Mouse (Mus musculus): ENCODE results near the gene Trank1. TPM values are rescaled to one million over a fixed set of nuclear protein-coding genes. Genes with fewer than 3 reads are reported as not detected.

Trank1 gene
- polyA plus RNA-seq, 1 experiment: 0.02 TPM

- WGBS: 84% methylated on average over 7 of the region's 7 CpGs
- no peak for DNase-seq (ENCODE audit: low read depth, low spot score)
These were observed 52.1 kb downstream of the Trank1 start for GRCm38 (mm10) chr9:111363656-111364055.

GRCm38 (mm10) chr9:111367713-111368112 lies 56.2 kb downstream of the Trank1 start:
- 47% methylated on average over 2 of the region's 2 CpGs for WGBS
- no peak for DNase-seq (ENCODE audit: low read depth, low spot score)

- WGBS: 40% methylated on average over 3 of the region's 3 CpGs
- no peak for DNase-seq (ENCODE audit: low read depth, low spot score)
These were observed 60.5 kb downstream of the Trank1 start for GRCm38 (mm10) chr9:111372079-111372478.

- no peak for DNase-seq (ENCODE audit: low read depth, low spot score)
- WGBS: 70% methylated on average over 6 of the region's 6 CpGs
These were observed 66.3 kb downstream of the Trank1 start for GRCm38 (mm10) chr9:111377868-111378267.

GRCm38 (mm10) chr9:111381056-111382025 lies 69.8 kb downstream of the Trank1 start:
- DNase-seq (ENCODE audit: low read depth, low spot score): no peak
- 87% methylated on average over 9 of the region's 9 CpGs for WGBS

- 67% methylated on average over 6 of the region's 6 CpGs for WGBS
- no peak for DNase-seq (ENCODE audit: low read depth, low spot score)
These were observed 70.9 kb downstream of the Trank1 start for GRCm38 (mm10) chr9:111382469-111382868.

- 81% methylated on average over 3 of the region's 3 CpGs for WGBS
- DNase-seq (ENCODE audit: low read depth, low spot score): no peak
These were observed 71.5 kb downstream of the Trank1 start for GRCm38 (mm10) chr9:111383046-111383445.

- no peak for DNase-seq (ENCODE audit: low read depth, low spot score)
- 43% methylated on average over 3 of the region's 3 CpGs for WGBS
These were observed 72.2 kb downstream of the Trank1 start for GRCm38 (mm10) chr9:111383756-111384155.

GRCm38 (mm10) chr9:111385526-111386491 lies 74.3 kb downstream of the Trank1 start:
- WGBS: 53% methylated on average over 5 of the region's 5 CpGs
- peak; percentile 27 for DNase-seq (ENCODE audit: low read depth, low spot score)

GRCm38 (mm10) chr9:111386569-111386968 lies 75.0 kb downstream of the Trank1 start:
- 31% methylated on average over 2 of the region's 2 CpGs for WGBS
- DNase-seq (ENCODE audit: low read depth, low spot score): no peak

- no peak for DNase-seq (ENCODE audit: low read depth, low spot score)
- WGBS: 42% methylated on average over 4 of the region's 4 CpGs
These were observed 76.0 kb downstream of the Trank1 start for GRCm38 (mm10) chr9:111387576-111387975.

GRCm38 (mm10) chr9:111390016-111390415 lies 78.5 kb downstream of the Trank1 start:
- 86% methylated on average over 9 of the region's 9 CpGs for WGBS
- DNase-seq (ENCODE audit: low read depth, low spot score): no peak

- 82% methylated on average over 8 of the region's 8 CpGs for WGBS
- no peak for DNase-seq (ENCODE audit: low read depth, low spot score)
These were observed 79.5 kb downstream of the Trank1 start for GRCm38 (mm10) chr9:111391036-111391435.

GRCm38 (mm10) chr9:111391926-111392442 lies 80.4 kb downstream of the Trank1 start:
- no peak for DNase-seq (ENCODE audit: low read depth, low spot score)
- WGBS: 85% methylated on average over 18 of the region's 18 CpGs

GRCm38 (mm10) chr9:111395265-111395664 lies 83.7 kb downstream of the Trank1 start:
- no peak for DNase-seq (ENCODE audit: low read depth, low spot score)
- 86% methylated on average over 5 of the region's 5 CpGs for WGBS

- DNase-seq (ENCODE audit: low read depth, low spot score): no peak
- 88% methylated on average over 2 of the region's 2 CpGs for WGBS
These were observed 86.5 kb downstream of the Trank1 start for GRCm38 (mm10) chr9:111398059-111398458.

- no peak for DNase-seq (ENCODE audit: low read depth, low spot score)
- WGBS: 85% methylated on average over 4 of the region's 4 CpGs
These were observed 88.5 kb downstream of the Trank1 start for GRCm38 (mm10) chr9:111400089-111400488.

- DNase-seq (ENCODE audit: low read depth, low spot score): no peak
- 85% methylated on average over 4 of the region's 4 CpGs for WGBS
These were observed 91.6 kb downstream of the Trank1 start for GRCm38 (mm10) chr9:111403159-111403558.

- 72% methylated on average over 12 of the region's 12 CpGs for WGBS
- DNase-seq (ENCODE audit: low read depth, low spot score): no peak
These were observed 93.0 kb downstream of the Trank1 start for GRCm38 (mm10) chr9:111404346-111405079.

Data from large intestine, adult 2 months (tissue).